Mouse (Mus musculus) heart, embryonic 10.5 days (tissue): ENCODE data around the gene Clptm1. TPM values are rescaled to one million over a fixed set of nuclear protein-coding genes. Genes with fewer than 3 reads are reported as not detected.

Experiments
- DNase-seq: peaks from one replicate; pipeline ENCODE4 v3.0.0-alpha.2; 2017; ENCODE audit warnings: low spot score
- H3K27ac ChIP-seq: fragments of 300-500 bp; sonication (generic); 2 replicates; pipeline ENCODE4 v1.5.1; 2016; ENCODE audit warnings: mild to moderate bottlenecking
- H3K27me3 ChIP-seq: fragments of 300-500 bp; sonication (generic); 2 replicates; pipeline ENCODE4 v1.6.1; 2016; ENCODE audit warnings: mild to moderate bottlenecking; ENCODE audit not compliant: poor library complexity, insufficient read depth, severe bottlenecking
- H3K36me3 ChIP-seq: fragments of 300-500 bp; sonication (generic); 2 replicates; pipeline ENCODE4 v1.6.1; 2016; ENCODE audit warnings: mild to moderate bottlenecking, moderate library complexity
- H3K4me1 ChIP-seq: fragments of 300-500 bp; sonication (generic); 2 replicates; pipeline ENCODE4 v1.6.1; 2016; ENCODE audit warnings: mild to moderate bottlenecking
- H3K4me3 ChIP-seq: fragments of 300-500 bp; sonication (generic); 2 replicates; pipeline ENCODE4 v1.5.1; 2016; ENCODE audit warnings: mild to moderate bottlenecking, moderate library complexity
- H3K9me3 ChIP-seq: fragments of 300-500 bp; sonication (generic); 2 replicates; pipeline ENCODE4 v1.6.1; 2016; ENCODE audit warnings: mild to moderate bottlenecking, moderate library complexity
- WGBS: fragments of 180-500 bp; shearing (Covaris S2); methylation state at CpG from one replicate; pipeline ENCODE4 v1.1.7; 2016; 5-methylcytosine and 5-hydroxymethylcytosine counted together
- polyA plus RNA-seq: library from polyadenylated mRNA; unstranded; fragments of >200 nt; fragmentation: Nextera tagmentation; extraction: Ambion mirVana; gene quantifications from 2 replicates; pipeline ENCODE4 v1.2.1, GENCODE M21; 2016

The Clptm1 gene
- polyA plus RNA-seq = 94.1 and 101 TPM in 2 replicates

GRCm38 (mm10) chr7:19664955-19665841, at the start of gene Clptm1:
Clptm1 (minus strand) TSS chr7:19665033.
- under 1% methylated on average over 63 of the region's 63 CpGs for WGBS

GRCm38 (mm10) chr7:19713598-19713997, 48.8 kb upstream of the Clptm1 start:
- 0 out of 2 replicates have a peak overlapping the region, but pooled peaks have one; percentile 100 for H3K4me3 ChIP-seq
- H3K4me1 ChIP-seq = peaks cover 21% of the 10 kb centered on the region
- WGBS = 85% methylated on average over 9 of the region's 9 CpGs
- H3K9me3 ChIP-seq = no peaks in the 10 kb centered on the region
- H3K27me3 ChIP-seq = no peaks in the 10 kb centered on the region
- no peak for DNase-seq
- H3K36me3 ChIP-seq = peaks cover 65% of the 10 kb centered on the region
- H3K27ac ChIP-seq = no peak overlapping the region

More at GRCm38 (mm10) chr7:19664955-19665841, at the start of gene Clptm1:
- H3K27me3 ChIP-seq = no peaks in the 10 kb centered on the region
- H3K9me3 ChIP-seq = no peaks in the 10 kb centered on the region
- peak; percentile 98 for DNase-seq
- peaks cover 16% of the 10 kb centered on the region for H3K36me3 ChIP-seq
- H3K4me3 ChIP-seq = peak within 1 kb of the TSS; percentile 100
- peak within 1 kb of the TSS; percentile 94 for H3K27ac ChIP-seq
- peaks cover 33% of the 10 kb centered on the region for H3K4me1 ChIP-seq

- WGBS = 50% methylated on average over 4 of the region's 4 CpGs
- Histone ChIP-seq H3K27ac (no peak overlapping the region), H3K4me1 (peaks cover 21% of the 10 kb centered on the region), H3K36me3 (peaks cover 66% of the 10 kb centered on the region), H3K4me3 (no peak overlapping the region), H3K9me3 (no peaks in the 10 kb centered on the region), H3K27me3 (no peaks in the 10 kb centered on the region)
- DNase-seq = no peak
These were observed 48.4 kb upstream of the Clptm1 start for GRCm38 (mm10) chr7:19713196-19713595.

- Histone ChIP-seq H3K9me3 (no peaks in the 10 kb centered on the region), H3K36me3 (peaks cover 69% of the 10 kb centered on the region), H3K27me3 (no peaks in the 10 kb centered on the region), H3K4me3 (no peak overlapping the region), H3K4me1 (peaks cover 21% of the 10 kb centered on the region), H3K27ac (no peak overlapping the region)
- no peak for DNase-seq
- 80% methylated on average over 4 of the region's 4 CpGs for WGBS
These were observed 47.6 kb upstream of the Clptm1 start for GRCm38 (mm10) chr7:19712414-19712813.

GRCm38 (mm10) chr7:19710650-19711049, 45.8 kb upstream of the Clptm1 start:
- DNase-seq = no peak
- H3K4me1 ChIP-seq = peaks cover 15% of the 10 kb centered on the region
- H3K27ac ChIP-seq = no peak overlapping the region
- H3K36me3 ChIP-seq = peaks cover 76% of the 10 kb centered on the region
- no peak overlapping the region for H3K4me3 ChIP-seq
- WGBS = 95% methylated on average over 10 of the region's 10 CpGs
- H3K27me3 ChIP-seq = no peaks in the 10 kb centered on the region
- H3K9me3 ChIP-seq = no peaks in the 10 kb centered on the region

GRCm38 (mm10) chr7:19705271-19705670, 40.4 kb upstream of the Clptm1 start:
- Histone ChIP-seq H3K4me1 (peaks cover 15% of the 10 kb centered on the region), H3K27ac (no peak overlapping the region), H3K4me3 (no peak overlapping the region), H3K36me3 (peaks cover 80% of the 10 kb centered on the region), H3K9me3 (no peaks in the 10 kb centered on the region), H3K27me3 (no peaks in the 10 kb centered on the region)
- DNase-seq = no peak
- 94% methylated on average over 7 of the region's 7 CpGs for WGBS

GRCm38 (mm10) chr7:19704475-19704874, 39.6 kb upstream of the Clptm1 start:
- Histone ChIP-seq H3K27ac (no peak overlapping the region), H3K9me3 (no peaks in the 10 kb centered on the region), H3K27me3 (no peaks in the 10 kb centered on the region), H3K4me3 (no peak overlapping the region), H3K4me1 (peaks cover 19% of the 10 kb centered on the region), H3K36me3 (peaks cover 73% of the 10 kb centered on the region)
- DNase-seq = no peak
- WGBS = 90% methylated on average over 4 of the region's 4 CpGs

- Histone ChIP-seq H3K9me3 (no peaks in the 10 kb centered on the region), H3K27ac (no peak overlapping the region), H3K27me3 (no peaks in the 10 kb centered on the region), H3K4me1 (peaks cover 29% of the 10 kb centered on the region), H3K36me3 (peaks cover 60% of the 10 kb centered on the region), H3K4me3 (no peak overlapping the region)
- WGBS = 89% methylated on average over 16 of the region's 16 CpGs
- DNase-seq = peak; percentile 75
These were observed 38.2 kb upstream of the Clptm1 start for GRCm38 (mm10) chr7:19702859-19703555.

- 28% methylated on average over 22 of the region's 22 CpGs for WGBS
- H3K4me1 ChIP-seq = peaks cover 32% of the 10 kb centered on the region
These were observed 36.4 kb upstream of the Clptm1 start for GRCm38 (mm10) chr7:19701069-19701761.

GRCm38 (mm10) chr7:19700299-19701068, 35.7 kb upstream of the Clptm1 start:
- WGBS = 49% methylated on average over 12 of the region's 12 CpGs
- peaks cover 39% of the 10 kb centered on the region for H3K4me1 ChIP-seq
- peak overlapping the region; percentile 65 for H3K27ac ChIP-seq
- DNase-seq = peak; percentile 74
- peak overlapping the region; percentile 10; the same call in 1 of the 2 replicates for H3K4me3 ChIP-seq
- peaks cover 58% of the 10 kb centered on the region for H3K36me3 ChIP-seq
- H3K9me3 ChIP-seq = no peaks in the 10 kb centered on the region
- no peaks in the 10 kb centered on the region for H3K27me3 ChIP-seq

More at GRCm38 (mm10) chr7:19701069-19701761, 36.4 kb upstream of the Clptm1 start:
- Histone ChIP-seq H3K36me3 (peaks cover 55% of the 10 kb centered on the region), H3K27ac (peak overlapping the region; percentile 72), H3K4me3 (peak overlapping the region; percentile 10; the same call in 1 of the 2 replicates), H3K27me3 (no peaks in the 10 kb centered on the region), H3K9me3 (no peaks in the 10 kb centered on the region)
- peak; percentile 91 for DNase-seq

GRCm38 (mm10) chr7:19699827-19700148, 35.0 kb upstream of the Clptm1 start:
- no peak for DNase-seq
- H3K27ac ChIP-seq = no peak overlapping the region
- H3K36me3 ChIP-seq = peaks cover 52% of the 10 kb centered on the region
- WGBS = 74% methylated on average over 4 of the region's 4 CpGs
- H3K9me3 ChIP-seq = no peaks in the 10 kb centered on the region
- peak overlapping the region; percentile 59; the same call in 1 of the 2 replicates for H3K4me3 ChIP-seq
- peaks cover 46% of the 10 kb centered on the region for H3K4me1 ChIP-seq
- H3K27me3 ChIP-seq = no peaks in the 10 kb centered on the region
